Mouse (Mus musculus) hematopoietic stem cell, adult 5-6 weeks (primary cell): ENCODE results near the gene Runx3. TPM values are rescaled to one million over a fixed set of nuclear protein-coding genes. Genes with fewer than 3 reads are reported as not detected.
A peak's percentile ranks its signal among the peaks of the same experiment; 100 is the strongest.

Experiments
- ATAC-seq, 2 experiments: fragments of 125-278 bp in 1 of 2; replicated peaks in 1 of 2; 2 replicates each; pipeline ENCODE4 v1.8.0; 2016 to 2017; ENCODE audit warnings: inconsistent platforms in 2 of 2, mild to moderate bottlenecking in 2 of 2, moderate number of reproducible peaks in 2 of 2, low read depth in 1 of 2, moderate TSS enrichment in 1 of 2; ENCODE audit not compliant: low FRiP score in 2 of 2, poor library complexity in 2 of 2, severe bottlenecking in 2 of 2, insufficient read depth in 1 of 2, low TSS enrichment in 1 of 2
- total RNA-seq: library from RNA; stranded (forward); fragments of 172-1452, 232-1000 nt; gene quantifications from 2 replicates; pipeline ENCODE4 v1.2.3, GENCODE M21; 2017

The Runx3 gene
- total RNA-seq, 1 experiment from 2014 or later = 12.9 TPM

DNA sequence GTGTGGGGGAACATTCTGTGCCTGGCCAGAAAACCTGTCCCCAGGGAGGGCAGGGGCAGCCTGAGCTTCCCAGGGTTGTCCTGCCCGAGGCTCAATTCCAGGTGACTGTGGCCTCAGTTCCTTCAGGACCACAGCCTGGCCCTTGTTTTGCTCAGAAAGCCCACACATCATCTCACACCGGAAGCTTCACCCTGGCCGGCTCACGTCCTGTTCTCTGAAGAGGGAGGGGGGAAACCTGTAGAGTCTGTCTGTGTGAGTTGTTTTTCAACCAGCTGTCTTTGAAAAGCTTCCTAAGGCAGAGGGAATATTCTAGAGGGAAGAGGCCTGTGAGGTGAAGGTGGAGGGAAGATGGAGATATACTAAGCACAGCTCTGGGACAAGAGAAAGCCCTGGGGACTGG is 17.7 kb upstream of the Runx3 start:
- no peak for ATAC-seq

- ATAC-seq = no peak
Observed at GRCm38 (mm10) chr4:135103800-135104199, 16.7 kb upstream of the Runx3 start.

DNA sequence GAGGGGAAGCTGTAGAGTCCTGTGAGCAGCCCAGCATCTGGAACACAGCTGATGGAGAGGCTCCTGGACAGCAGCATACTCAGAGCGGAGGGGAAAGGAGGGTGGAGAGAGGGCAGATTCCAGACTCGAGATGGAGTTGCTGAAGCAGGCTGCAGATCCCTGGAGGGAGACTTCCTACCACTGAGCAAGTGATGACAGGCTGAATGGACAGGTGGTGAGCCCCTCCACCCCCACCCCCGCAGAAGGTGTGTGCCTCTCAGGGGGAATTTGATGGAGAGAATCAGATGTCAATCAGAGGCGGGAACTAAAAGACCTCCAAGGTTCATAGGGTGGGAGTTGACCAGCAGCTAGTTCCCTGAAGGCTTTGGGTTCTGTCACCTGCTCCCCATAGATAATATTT is 13.5 kb upstream of the Runx3 start:
- no peak for ATAC-seq

DNA sequence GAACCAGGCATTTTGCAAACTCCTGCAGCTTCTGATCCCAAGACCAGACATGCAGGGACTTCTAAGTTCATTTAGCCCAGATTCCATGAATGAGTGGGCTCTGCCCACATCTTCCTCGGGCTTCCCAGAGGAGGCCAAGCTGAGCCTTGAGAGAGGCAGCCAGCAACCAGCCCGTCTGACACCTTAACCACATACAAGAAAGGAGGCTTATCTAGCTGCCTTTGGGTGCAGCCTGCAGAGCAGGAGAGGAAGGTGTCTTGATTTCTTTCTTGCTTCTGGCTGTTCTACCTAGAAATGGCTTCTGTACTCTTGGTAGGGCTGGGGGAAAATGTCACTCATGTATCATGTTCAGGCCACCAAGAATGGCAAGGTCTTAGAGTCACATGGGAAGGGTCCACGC is 11.8 kb upstream of the Runx3 start:
- no peak for ATAC-seq

DNA sequence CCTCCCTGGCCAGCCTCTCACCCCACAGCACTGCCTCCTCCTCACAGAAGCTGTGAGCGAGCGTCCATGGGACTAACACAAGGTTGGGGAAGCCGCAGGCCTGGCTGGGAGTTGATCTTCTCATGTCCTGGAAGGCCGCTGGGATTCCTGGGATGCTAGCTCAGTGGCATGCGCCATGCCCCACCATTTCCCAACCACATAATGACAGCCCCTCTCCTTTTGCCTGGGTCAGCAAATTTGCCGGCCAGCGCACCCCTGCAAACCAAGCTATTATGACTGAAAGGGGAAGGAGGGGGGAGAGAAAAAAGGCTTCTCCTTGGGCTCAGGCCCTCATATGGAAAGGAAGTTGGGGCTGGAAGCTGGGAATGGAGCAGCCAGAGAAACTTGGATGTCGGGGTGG is 6.8 kb upstream of the Runx3 start:
- ATAC-seq = no peak

- ATAC-seq = no peak
Observed at GRCm38 (mm10) chr4:135114301-135114700, 6.2 kb upstream of the Runx3 start.

DNA sequence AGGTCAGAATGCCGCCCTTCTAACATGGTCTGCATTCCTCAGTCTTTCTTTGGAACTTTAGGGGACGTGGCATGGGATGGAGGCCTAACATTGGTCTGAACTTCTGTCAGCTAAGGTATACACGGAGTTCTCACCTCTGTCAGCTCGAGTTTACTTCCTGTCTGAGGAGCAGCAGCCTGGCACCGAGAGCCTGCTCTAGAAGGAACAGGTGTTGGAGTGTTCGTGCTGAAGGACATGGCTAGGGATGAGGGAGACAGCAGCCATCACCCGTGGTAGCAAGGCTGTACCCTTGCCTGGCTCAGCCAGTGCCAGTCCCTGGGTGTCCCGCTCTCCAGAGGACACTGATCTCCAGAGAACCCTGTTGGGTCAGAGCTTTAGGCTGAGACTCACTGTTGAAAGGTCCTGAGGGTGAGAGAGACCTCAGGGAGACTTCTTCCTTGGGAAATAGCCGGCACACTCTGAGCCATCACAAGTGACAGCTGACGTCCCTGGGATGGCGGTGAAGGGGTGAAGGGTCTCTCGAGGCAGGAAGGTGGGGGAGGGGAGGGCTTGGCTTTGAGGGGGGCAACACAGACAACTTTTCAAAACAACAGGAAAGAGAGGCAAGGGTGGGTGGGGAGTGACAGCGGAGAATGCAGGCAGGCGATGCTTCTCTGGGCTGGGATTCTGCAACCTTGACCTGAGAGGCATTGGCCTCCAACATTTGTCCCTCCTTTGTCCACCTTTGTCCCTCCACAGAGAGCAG is 4.9 kb upstream of the Runx3 start:
- no peak for ATAC-seq

DNA sequence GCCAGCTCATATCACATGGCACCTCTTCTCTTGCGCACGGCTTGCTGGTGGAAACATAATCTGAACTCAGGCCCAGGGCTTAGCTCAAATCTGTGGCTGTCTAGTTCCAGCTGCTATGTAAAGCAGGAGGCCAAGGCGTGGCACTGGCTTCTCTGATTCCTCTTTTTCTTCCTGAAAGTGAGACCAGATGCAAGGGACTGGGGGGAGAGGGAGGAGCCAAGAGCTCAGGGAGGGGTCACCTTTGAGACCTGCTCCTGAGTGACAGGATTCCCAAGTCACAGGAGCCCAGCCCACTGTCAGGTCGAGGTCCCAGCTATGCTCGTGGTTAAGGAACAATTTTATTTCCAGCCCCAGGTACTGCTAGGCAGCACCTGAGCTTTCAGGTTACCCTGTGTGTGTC is 4.1 kb upstream of the Runx3 start:
- ATAC-seq = no peak

DNA sequence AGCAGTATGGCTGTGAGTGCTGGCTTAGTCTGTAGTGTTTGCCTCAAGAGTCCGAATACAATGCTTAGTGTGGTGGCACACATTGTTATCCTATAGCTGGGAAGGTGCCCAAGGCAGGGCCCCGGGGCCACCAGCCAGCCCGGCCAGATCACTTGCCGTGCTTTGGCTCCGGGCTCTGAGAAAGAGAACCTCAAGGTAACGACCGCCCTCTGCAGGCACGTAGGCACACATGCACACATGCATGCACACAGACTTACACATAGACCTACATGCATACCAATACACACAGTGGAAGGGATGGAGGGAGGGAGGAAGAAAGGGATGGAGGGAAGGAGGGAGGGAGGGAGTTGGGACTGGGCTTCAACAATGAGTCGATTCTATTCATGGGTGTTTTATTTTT is 2.6 kb upstream of the Runx3 start:
- no peak for ATAC-seq

GRCm38 (mm10) chr4:135118855-135119474 is 1.5 kb upstream of the Runx3 start:
- ATAC-seq = no peak

- no peak for ATAC-seq
Observed at GRCm38 (mm10) chr4:135123721-135124120, 3.3 kb downstream of the Runx3 start.

GRCm38 (mm10) chr4:135124732-135125131 is 4.3 kb downstream of the Runx3 start:
- no peak for ATAC-seq

DNA sequence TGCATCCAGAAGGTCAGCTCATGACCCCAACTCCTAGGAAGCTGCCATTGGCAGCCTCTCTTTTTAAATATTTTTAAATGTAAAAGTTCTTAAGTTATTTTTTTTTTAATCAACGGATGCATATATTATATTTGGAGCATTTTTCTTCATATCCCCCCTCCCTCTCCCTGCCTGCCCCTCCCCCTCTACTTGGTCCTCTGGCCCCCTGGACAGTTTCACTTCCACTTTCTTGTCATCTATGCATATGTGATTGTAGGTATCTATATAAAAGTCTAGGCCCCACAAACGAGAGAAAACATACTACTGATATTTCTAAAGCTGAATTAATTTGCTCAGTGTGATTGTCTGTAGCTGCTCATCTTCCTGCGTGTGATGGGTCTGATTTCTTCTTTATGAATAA is 4.7 kb downstream of the Runx3 start:
- ATAC-seq = no peak

- no peak for ATAC-seq
Observed at GRCm38 (mm10) chr4:135126385-135126784, 5.9 kb downstream of the Runx3 start.

DNA sequence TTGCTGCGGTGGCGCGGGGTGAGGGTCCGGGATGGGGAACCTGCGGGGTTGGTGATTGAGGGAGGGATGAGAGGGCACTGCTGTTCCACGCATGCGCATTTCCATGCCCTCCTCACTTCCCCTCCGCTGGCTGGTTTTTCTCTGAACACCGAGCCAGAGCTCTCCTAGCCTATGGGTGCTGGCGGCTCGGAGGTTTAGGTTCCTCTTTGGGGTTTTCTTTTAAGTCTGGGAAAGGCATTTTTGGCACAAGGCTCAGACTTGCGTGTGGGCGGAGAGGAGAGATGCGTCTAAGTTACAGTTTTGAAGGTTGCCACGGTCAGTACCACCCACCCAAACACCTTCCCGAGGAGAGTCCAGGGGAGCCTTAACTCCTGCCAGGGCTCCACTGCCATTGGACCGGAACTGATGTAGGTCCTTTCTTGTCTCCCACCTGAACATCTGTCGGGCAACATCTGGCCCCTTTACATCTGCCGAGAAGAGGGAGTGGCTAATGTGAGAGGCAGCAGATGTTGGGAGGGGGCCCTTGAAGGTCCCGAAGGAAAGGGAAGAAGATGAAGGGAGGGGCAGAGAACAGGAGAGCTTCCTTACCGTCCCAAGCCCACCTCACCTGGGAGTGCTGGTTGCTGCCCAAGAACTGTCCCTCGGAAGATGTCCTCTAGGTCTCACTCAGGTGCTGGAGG is 8.5 kb downstream of the Runx3 start:
- ATAC-seq = peak; percentile 78 to 86

DNA sequence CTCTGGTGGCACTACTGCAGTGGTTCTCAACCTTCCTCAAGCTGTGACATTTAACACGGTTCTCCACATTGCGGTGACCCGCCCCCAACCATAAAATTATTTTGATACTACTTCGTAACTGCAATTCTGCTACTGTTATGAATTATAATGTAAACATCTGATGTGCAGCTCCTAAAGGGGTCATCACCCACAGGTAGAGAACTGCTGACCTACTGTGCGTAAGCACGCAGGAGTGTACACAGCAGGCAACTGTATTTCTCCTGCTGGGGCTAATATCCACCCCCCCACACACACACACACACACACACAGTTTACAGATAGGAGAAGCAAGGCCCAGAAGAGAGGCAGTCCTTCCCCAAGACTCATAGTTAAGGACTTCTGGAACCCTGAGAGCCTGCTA is 9.7 kb downstream of the Runx3 start:
- no peak for ATAC-seq

DNA sequence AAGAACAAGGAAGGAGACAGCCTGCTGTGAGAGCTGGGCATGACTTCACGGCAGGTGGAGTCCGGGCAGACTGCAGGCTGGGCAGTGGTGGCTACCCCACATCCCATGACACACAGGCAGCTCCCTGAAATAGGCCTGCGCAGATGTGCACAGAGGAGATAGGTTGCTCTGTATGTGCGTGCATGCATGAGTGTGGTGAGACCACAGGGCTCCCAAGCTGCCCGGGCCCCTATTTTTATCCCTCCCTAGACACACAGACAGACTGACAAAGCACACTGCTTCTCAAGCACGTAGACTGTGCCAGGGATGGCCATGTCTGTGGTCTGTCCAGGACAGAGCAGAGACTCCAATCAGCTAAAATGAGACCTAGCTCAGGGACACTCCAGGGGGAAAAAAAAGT is 10.7 kb downstream of the Runx3 start:
- ATAC-seq = no peak

- ATAC-seq = no peak
Observed at GRCm38 (mm10) chr4:135132797-135133196, 12.3 kb downstream of the Runx3 start.

- no peak for ATAC-seq
Observed at GRCm38 (mm10) chr4:135133711-135134110, 13.3 kb downstream of the Runx3 start.
